Mouse (Mus musculus): ENCODE data around the gene Mipep. TPM values are rescaled to one million over a fixed set of nuclear protein-coding genes. Genes with fewer than 3 reads are reported as not detected.
A peak's percentile ranks its signal among the peaks of the same experiment; 100 is the strongest.

Gene Mipep
- polyA plus RNA-seq, 1 experiment from 2014 or later, result 29.2 TPM

DNA sequence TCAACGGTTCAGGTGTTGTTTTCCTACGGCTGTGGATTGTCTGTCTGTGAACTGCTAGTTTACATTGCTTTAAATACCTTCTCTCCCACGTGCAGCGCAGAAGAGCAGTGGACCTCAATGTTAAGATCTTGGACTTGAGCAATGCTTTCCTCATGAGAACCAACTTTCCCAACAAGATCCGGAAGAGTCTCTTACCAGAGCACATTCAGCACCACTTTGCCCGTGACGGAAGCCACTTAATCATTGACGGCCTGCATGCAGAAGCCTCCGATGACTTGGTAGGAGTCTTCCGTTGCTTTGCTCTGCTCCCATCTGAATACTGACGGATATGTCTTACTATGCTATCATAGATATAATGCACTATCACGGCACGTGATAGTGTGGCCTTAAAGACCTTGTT, 17.7 kb downstream of the Mipep start:
- whole genome bisulfite sequencing, result 90% methylated on average over 13 of the region's 13 CpGs
- H3K4me1 ChIP-seq (replicated peaks), result 0 out of 2 replicates have a peak, but pooled peaks cover 4% of the 10 kb centered on the region
- H3K4me2 ChIP-seq, result no peak overlapping the region
- no peak overlapping the region for H3K27ac ChIP-seq
- no peaks in the 10 kb centered on the region for H3K27me3 ChIP-seq
- H3K36me3 ChIP-seq, result peaks cover 19% of the 10 kb centered on the region; the same call in 1 of the 2 replicates
- H3K9ac ChIP-seq, result no peak overlapping the region
- no peaks in the 10 kb centered on the region for H3K9me3 ChIP-seq (replicated peaks)
- no peak for ATAC-seq (replicated peaks; ENCODE audit: insufficient number of reproducible peaks, insufficient read depth, low FRiP score, low read depth)
- H3K4me3 ChIP-seq, result no peak overlapping the region

DNA sequence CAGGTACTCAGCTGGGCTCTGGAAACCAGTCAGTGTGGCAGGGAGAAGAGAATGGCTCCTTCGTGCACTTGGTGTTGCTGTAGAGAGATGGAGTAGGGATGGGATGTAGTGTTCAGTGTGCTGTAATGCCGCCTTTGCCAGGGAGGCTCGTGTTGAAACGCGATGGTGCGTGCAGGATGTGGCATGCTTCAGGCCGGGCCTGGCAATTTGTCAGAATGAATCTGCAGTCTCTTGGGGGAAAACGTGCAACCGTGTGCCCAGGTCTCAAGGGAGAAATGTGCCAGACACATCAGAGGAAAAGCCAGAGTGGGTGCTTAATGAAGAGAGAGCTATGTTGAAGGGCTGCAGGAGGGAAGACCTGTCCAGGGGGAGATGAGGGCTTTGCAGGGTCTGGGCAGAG, 20.6 kb downstream of the Mipep start:
- H3K27me3 ChIP-seq, result no peaks in the 10 kb centered on the region
- no peak overlapping the region for H3K27ac ChIP-seq
- 0 out of 2 replicates have a peak, but pooled peaks cover 4% of the 10 kb centered on the region for H3K4me1 ChIP-seq (replicated peaks)
- ATAC-seq (replicated peaks; ENCODE audit: insufficient number of reproducible peaks, insufficient read depth, low FRiP score, low read depth), result no peak
- peaks cover 13% of the 10 kb centered on the region; the same call in 1 of the 2 replicates for H3K36me3 ChIP-seq
- H3K9me3 ChIP-seq (replicated peaks), result no peaks in the 10 kb centered on the region
- 91% methylated on average over 9 of the region's 9 CpGs for WGBS
- no peak overlapping the region for H3K9ac ChIP-seq
- H3K4me3 ChIP-seq, result no peak overlapping the region
- H3K4me2 ChIP-seq, result no peak overlapping the region

DNA sequence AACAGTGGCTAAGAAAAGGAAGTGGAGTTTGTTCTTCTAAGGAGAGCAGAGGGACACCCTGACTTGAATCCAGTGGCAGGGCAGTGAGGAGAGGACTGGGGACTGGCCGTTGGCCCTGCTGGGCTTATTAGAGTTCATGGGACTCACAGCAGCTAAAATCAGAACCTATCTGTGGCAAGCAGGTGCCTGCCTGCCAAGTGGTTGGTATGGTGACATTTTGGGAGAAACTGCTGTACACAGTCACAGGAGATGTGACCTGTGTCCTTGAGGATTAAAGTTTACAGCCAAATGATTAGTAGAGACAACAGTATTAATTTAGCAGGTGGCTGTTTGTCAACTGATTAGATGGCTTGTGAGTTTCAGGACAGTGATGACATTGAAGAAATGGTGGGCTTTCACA, 21.5 kb downstream of the Mipep start:
- Histone ChIP-seq H3K27me3 (no peaks in the 10 kb centered on the region), H3K9ac (no peak overlapping the region), H3K27ac (no peak overlapping the region), H3K4me3 (no peak overlapping the region), H3K4me1 (replicated peaks) (0 out of 2 replicates have a peak, but pooled peaks cover 4% of the 10 kb centered on the region), H3K9me3 (replicated peaks) (no peaks in the 10 kb centered on the region), H3K4me2 (no peak overlapping the region), H3K36me3 (peaks cover 13% of the 10 kb centered on the region; the same call in 1 of the 2 replicates)
- WGBS, result 74% methylated on average over 1 of the region's 1 CpGs
- no peak for ATAC-seq (replicated peaks; ENCODE audit: insufficient number of reproducible peaks, insufficient read depth, low FRiP score, low read depth)

DNA sequence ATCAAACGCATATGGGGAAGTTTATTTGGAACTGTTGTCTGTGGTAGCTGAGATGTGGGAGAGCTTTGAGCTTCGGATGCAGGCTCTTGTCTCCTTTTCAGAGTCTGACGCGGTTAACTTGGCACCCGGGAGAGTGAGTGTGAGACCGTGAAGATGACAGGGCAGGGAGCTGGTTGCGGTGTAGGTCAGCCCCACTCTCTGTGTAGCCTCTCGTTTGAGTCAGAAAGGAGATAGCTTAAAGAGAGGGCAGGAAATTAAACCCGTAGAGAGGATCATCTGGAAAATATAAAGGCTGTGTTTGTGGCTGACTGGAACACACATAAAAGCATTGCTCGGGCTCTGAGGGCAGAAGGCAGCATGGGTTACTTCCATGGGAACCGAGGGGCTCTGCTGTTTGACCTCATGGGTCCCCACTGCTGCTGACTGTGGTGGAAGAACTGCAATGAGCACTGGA, 22.5 kb downstream of the Mipep start:
- Histone ChIP-seq H3K9ac (no peak overlapping the region), H3K4me2 (no peak overlapping the region), H3K4me1 (replicated peaks) (peaks cover 10% of the 10 kb centered on the region; the same call in 1 of the 2 replicates), H3K4me3 (no peak overlapping the region), H3K27ac (peak overlapping the region; percentile 7; the same call in 1 of the 2 replicates), H3K36me3 (peaks cover 13% of the 10 kb centered on the region; the same call in 1 of the 2 replicates), H3K27me3 (no peaks in the 10 kb centered on the region), H3K9me3 (replicated peaks) (no peaks in the 10 kb centered on the region)
- no peak for ATAC-seq (replicated peaks; ENCODE audit: insufficient number of reproducible peaks, insufficient read depth, low FRiP score, low read depth)
- WGBS, result 42% methylated on average over 11 of the region's 11 CpGs

DNA sequence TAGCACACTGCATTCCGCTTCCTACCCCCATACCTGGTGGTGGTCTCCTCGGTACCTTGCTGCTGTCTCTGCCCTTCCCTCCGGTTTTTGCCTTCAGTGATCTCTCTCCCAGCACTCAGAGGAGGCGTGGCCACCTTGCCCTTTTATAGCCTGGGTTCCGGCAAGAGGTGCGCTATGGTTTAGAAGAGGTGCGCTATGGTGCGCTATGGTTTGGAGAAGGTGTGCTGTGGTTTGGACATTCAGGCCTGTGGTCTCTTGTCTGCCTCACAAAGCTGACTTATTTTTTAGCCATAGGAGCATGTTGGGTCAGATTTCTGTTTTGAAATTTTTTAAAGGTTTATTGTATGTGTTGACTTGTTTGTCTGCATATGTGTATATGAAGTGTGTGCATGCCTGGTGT, 25.5 kb downstream of the Mipep start:
- WGBS, result 88% methylated on average over 8 of the region's 8 CpGs
- Histone ChIP-seq H3K27me3 (no peaks in the 10 kb centered on the region), H3K27ac (no peak overlapping the region), H3K4me2 (no peak overlapping the region), H3K9ac (no peak overlapping the region), H3K9me3 (replicated peaks) (no peaks in the 10 kb centered on the region), H3K4me3 (no peak overlapping the region), H3K36me3 (no peaks in the 10 kb centered on the region; the same call in 1 of the 2 replicates), H3K4me1 (replicated peaks) (peaks cover 10% of the 10 kb centered on the region; the same call in 1 of the 2 replicates)
- no peak for ATAC-seq (replicated peaks; ENCODE audit: insufficient number of reproducible peaks, insufficient read depth, low FRiP score, low read depth)

DNA sequence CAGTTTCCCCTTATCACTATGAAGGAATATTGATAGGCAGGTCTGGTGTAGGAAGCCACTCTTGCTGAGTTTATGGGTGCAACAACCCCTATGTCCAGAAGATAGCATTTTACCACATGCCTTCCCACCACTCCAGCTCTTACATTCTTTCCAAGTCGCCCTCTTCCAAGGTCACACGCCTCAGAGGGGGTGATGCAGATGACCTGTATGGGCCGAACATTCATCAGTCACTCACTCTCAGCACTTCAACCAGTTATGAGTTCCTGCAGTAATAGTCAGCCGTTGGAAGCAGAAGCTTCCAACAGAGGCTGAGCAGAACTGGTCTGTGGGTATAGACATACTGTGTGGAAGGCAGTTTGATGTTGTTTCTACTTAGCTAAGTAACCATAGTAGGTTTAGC, 27.2 kb downstream of the Mipep start:
- Histone ChIP-seq H3K27me3 (no peaks in the 10 kb centered on the region), H3K36me3 (no peaks in the 10 kb centered on the region; the same call in 1 of the 2 replicates), H3K9ac (no peak overlapping the region), H3K4me1 (replicated peaks) (peaks cover 6% of the 10 kb centered on the region; the same call in 1 of the 2 replicates), H3K9me3 (replicated peaks) (no peaks in the 10 kb centered on the region), H3K4me3 (no peak overlapping the region), H3K4me2 (no peak overlapping the region), H3K27ac (no peak overlapping the region)
- no peak for ATAC-seq (replicated peaks; ENCODE audit: insufficient number of reproducible peaks, insufficient read depth, low FRiP score, low read depth)
- 60% methylated on average over 4 of the region's 4 CpGs for WGBS

DNA sequence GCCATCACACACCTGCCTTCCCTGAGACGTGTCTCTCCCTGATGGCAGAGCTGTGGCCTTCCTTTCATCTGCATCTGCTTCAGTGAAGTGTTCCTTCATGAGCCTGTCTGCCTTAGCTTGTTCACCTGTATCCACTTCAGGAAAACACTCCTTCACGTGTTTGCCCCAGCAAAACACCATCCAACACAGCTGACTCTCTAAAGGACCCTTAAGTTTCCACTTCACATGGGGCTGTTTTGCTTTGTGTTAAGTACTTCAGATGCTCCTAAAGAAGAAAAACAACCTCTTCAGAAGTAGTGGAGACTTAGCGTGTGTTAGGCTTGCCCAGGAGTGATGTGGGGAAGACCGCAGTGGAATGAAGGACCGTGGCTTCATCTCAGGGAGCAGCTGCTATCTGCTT, 30.7 kb downstream of the Mipep start:
- no peak overlapping the region for H3K4me2 ChIP-seq
- peaks cover 17% of the 10 kb centered on the region for H3K4me1 ChIP-seq (replicated peaks)
- peaks cover 3% of the 10 kb centered on the region; the same call in 1 of the 2 replicates for H3K36me3 ChIP-seq
- no peaks in the 10 kb centered on the region for H3K27me3 ChIP-seq
- H3K4me3 ChIP-seq, result no peak overlapping the region
- no peak for ATAC-seq (replicated peaks; ENCODE audit: insufficient number of reproducible peaks, insufficient read depth, low FRiP score, low read depth)
- H3K27ac ChIP-seq, result no peak overlapping the region
- WGBS, result 82% methylated on average over 5 of the region's 5 CpGs
- no peaks in the 10 kb centered on the region for H3K9me3 ChIP-seq (replicated peaks)
- no peak overlapping the region for H3K9ac ChIP-seq

DNA sequence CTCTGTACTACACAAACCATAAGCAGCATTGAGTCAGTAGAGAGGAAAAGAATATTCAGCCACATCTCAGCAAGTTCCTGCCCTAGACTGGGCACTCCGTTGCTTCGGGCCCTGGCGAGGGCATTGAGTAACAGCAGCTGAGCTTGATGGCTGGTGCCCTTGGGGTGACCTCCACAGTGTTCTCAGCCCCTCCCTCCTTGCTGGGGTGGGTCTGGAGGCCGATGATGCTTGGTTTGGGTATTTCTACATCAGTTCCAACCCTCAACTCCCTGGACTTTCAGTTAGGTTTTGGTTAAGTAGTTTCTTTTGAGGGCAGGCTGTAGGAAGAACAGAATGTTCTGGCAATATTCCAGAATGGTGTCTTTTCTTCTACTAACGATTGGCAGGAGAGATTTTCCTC, 33.7 kb downstream of the Mipep start:
- 0 out of 2 replicates have a peak overlapping the region, but pooled peaks have one; percentile 16 for H3K4me2 ChIP-seq
- no peaks in the 10 kb centered on the region for H3K27me3 ChIP-seq
- peaks cover 3% of the 10 kb centered on the region; the same call in 1 of the 2 replicates for H3K36me3 ChIP-seq
- peaks cover 11% of the 10 kb centered on the region for H3K4me1 ChIP-seq (replicated peaks)
- H3K27ac ChIP-seq, result peak overlapping the region; percentile 72
- peak; percentile 55; the same call in 1 of the 2 replicates for ATAC-seq (replicated peaks; ENCODE audit: insufficient number of reproducible peaks, insufficient read depth, low FRiP score, low read depth)
- WGBS, result 42% methylated on average over 5 of the region's 5 CpGs
- no peaks in the 10 kb centered on the region for H3K9me3 ChIP-seq (replicated peaks)
- H3K9ac ChIP-seq, result no peak overlapping the region
- no peak overlapping the region for H3K4me3 ChIP-seq

DNA sequence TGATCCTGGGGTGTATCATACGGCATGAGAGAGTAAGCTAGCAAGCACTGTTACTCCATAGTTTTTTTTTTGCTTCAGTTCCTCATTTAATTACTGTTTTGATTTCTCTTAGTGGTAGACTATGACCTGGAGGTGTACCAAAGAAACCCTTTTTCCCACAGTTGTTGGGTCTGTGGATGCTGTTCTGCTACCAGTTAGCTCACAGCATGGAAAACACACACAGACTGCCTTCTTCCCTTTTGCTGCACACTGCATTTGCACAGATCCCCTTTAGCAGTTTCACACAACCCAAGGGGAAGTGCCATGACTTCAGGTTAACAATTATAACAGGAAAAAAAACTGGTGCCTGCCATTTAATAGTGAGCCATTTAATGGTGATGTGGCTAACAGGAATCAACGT, 45.7 kb downstream of the Mipep start:
- H3K9ac ChIP-seq, result no peak overlapping the region
- 91% methylated on average over 2 of the region's 2 CpGs for WGBS

DNA sequence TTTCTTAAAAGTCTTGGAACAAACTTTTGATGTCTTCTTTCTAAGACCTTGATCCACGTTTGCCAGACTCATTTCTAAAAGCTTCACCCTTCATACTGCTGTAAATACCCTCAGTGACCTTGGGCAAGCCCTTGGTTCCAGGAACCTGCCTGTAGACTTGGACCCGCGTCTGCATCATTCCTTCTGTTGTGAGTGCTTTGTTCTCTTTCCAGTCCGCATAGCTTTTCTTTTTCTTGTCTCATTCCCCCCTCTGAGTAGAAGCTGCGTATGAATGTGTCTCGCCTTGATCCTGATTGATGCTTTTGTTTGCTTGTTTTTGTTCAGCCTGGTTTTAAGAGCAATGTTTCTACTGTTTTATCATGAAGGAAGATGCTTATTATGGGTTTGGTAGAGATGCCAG, 52.3 kb downstream of the Mipep start:
- Histone ChIP-seq H3K4me1 (replicated peaks) (no peaks in the 10 kb centered on the region), H3K27me3 (no peaks in the 10 kb centered on the region), H3K27ac (no peak overlapping the region), H3K9ac (no peak overlapping the region), H3K9me3 (replicated peaks) (no peaks in the 10 kb centered on the region), H3K36me3 (peaks cover 10% of the 10 kb centered on the region), H3K4me2 (no peak overlapping the region), H3K4me3 (no peak overlapping the region)
- 75% methylated on average over 6 of the region's 6 CpGs for WGBS
- no peak for ATAC-seq (replicated peaks; ENCODE audit: insufficient number of reproducible peaks, insufficient read depth, low FRiP score, low read depth)

More for the DNA sequence above, 45.7 kb downstream of the Mipep start:
- no peak overlapping the region for H3K27ac ChIP-seq
- no peaks in the 10 kb centered on the region for H3K9me3 ChIP-seq (replicated peaks)
- peaks cover 26% of the 10 kb centered on the region for H3K36me3 ChIP-seq
- no peaks in the 10 kb centered on the region for H3K27me3 ChIP-seq
- no peak for ATAC-seq (replicated peaks; ENCODE audit: insufficient number of reproducible peaks, insufficient read depth, low FRiP score, low read depth)
- H3K4me1 ChIP-seq (replicated peaks), result no peaks in the 10 kb centered on the region
- no peak overlapping the region for H3K4me3 ChIP-seq
- no peak overlapping the region for H3K4me2 ChIP-seq

DNA sequence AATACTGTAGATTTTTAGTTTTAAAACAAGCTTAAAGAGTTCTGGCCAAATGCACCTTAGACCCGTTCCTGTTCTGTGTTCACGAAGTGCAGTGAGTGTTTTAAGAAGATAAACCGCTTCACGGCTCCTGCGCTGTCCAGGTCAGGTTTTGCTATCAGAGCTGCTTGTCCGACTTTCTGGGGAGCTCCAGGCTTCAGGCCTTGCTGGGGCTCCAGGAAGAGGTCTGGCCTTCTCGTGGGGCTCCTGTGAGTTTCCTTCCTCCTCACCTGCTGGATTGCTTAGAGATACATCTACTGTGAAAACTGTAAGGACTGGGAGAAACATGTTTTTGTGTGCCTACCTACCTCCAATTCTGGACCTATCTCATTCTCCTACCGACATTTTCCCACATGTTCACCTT, 55.3 kb downstream of the Mipep start:
- H3K9ac ChIP-seq, result no peak overlapping the region
- no peaks in the 10 kb centered on the region for H3K4me1 ChIP-seq (replicated peaks)
- H3K36me3 ChIP-seq, result no peaks in the 10 kb centered on the region
- H3K9me3 ChIP-seq (replicated peaks), result no peaks in the 10 kb centered on the region
- no peak overlapping the region for H3K27ac ChIP-seq
- 62% methylated on average over 8 of the region's 8 CpGs for WGBS
- no peak overlapping the region for H3K4me3 ChIP-seq
- no peak overlapping the region for H3K4me2 ChIP-seq
- H3K27me3 ChIP-seq, result no peaks in the 10 kb centered on the region
- ATAC-seq (replicated peaks; ENCODE audit: insufficient number of reproducible peaks, insufficient read depth, low FRiP score, low read depth), result no peak

DNA sequence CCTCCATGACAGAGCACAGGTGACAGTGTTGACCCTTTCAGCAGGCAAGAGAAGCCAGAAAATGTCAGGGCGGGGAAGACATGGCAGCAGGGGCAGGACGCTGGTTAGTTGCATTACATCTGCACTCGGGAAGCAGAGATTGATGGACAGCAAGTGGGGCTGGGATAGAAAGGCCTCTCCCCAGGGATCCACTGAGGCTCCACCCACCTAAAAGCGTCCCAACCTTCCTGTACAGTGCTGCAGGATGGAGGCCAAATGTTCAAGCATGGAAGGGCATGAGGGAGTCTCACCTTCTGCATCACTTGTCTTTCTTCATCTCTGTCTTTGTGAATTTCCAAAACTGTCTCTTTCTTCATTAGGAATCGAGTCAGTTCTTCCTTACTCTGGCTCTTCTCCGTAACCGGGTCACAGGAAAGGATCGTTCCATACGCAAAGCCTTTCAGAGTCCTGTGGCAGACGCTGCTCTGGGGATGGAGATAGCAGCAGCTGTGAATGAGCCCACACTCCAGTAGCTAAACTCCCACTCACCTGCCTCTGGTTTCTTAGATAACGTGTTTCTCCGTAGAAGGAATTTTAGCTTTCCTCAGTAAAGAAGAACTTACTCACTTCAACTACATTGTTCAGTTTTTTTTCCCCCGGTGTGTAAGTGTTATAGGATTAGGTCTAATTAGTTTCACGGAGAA, 57.7 kb downstream of the Mipep start:
- no peaks in the 10 kb centered on the region; the same call in 1 of the 2 replicates for H3K36me3 ChIP-seq
- H3K27me3 ChIP-seq, result no peaks in the 10 kb centered on the region
- WGBS, result 55% methylated on average over 14 of the region's 14 CpGs
- H3K27ac ChIP-seq, result no peak overlapping the region
- H3K4me3 ChIP-seq, result no peak overlapping the region
- H3K9ac ChIP-seq, result no peak overlapping the region
- H3K4me1 ChIP-seq (replicated peaks), result no peaks in the 10 kb centered on the region
- no peaks in the 10 kb centered on the region for H3K9me3 ChIP-seq (replicated peaks)
- ATAC-seq (replicated peaks; ENCODE audit: insufficient number of reproducible peaks, insufficient read depth, low FRiP score, low read depth), result no peak
- no peak overlapping the region for H3K4me2 ChIP-seq

All from heart, embryonic 15.5 days (tissue).